ENCODE assay signal across 14 mouse cellular contexts in genomic region chr13:71372701-71373685, GRCm38 (mm10).
DNase-seq lines count a peak whose midpoint lies in the region; ATAC-seq and TF ChIP-seq lines count a peak whose summit lies in the region.
"Had no signal": no experiment of that assay in that cellular context is flagged by ENCODE, and none has a peak within 500 bp of the region (broad histone marks: within the 10 kb centered on the region; RNA-seq: fewer than 3 reads in every experiment).

No protein-coding gene starts in this region.

- 35% methylated on average over 10 of the region's 10 CpGs for WGBS in heart, adult 2 months
- 13% methylated on average over 10 of the region's 10 CpGs for WGBS in lung, postnatal 0 days
- WGBS in lung, adult 2 months = 17% methylated on average over 10 of the region's 10 CpGs
- 51% methylated on average over 10 of the region's 10 CpGs for WGBS in heart, embryonic 13.5 days
- 13% methylated on average over 10 of the region's 10 CpGs for WGBS in stomach, postnatal 0 days

- TF ChIP-seq POLR2A in heart, adult 2 months (IDR thresholded peaks at IDR 0.05; ENCODE audit: insufficient read depth, low read depth, low read length) = no peak
- TF ChIP-seq POLR2A in lung, adult 2 months (IDR thresholded peaks at IDR 0.05; ENCODE audit: borderline replicate concordance, extremely low read depth, low read depth, low read length) = no peak

- H3K9ac ChIP-seq in heart, adult 2 months (ENCODE audit: low read depth, low read length) = no peak overlapping the region
- H3K9ac ChIP-seq in lung, postnatal 0 days (replicated peaks; ENCODE audit: low read depth) = no peak overlapping the region
- H3K9ac ChIP-seq in heart, embryonic 13.5 days = no peak overlapping the region
- H3K9ac ChIP-seq in stomach, postnatal 0 days (ENCODE audit: low read length) = no peak overlapping the region

- TF ChIP-seq EP300 in heart, adult 2 months (IDR thresholded peaks at IDR 0.05; ENCODE audit: insufficient read depth, low read depth, low read length) = no peak
- TF ChIP-seq EP300 in lung, postnatal 0 days (IDR thresholded peaks at IDR 0.05) = no peak
- no peak for TF ChIP-seq EP300 in stomach, postnatal 0 days (optimal IDR thresholded peaks at IDR 0.05)

- intact Hi-C loops in heart, adult 2 months (cut with DNase I) = no loop called here

- no peak overlapping the region for H3K27ac ChIP-seq in heart, adult 2 months
- no peak overlapping the region for H3K27ac ChIP-seq in lung, postnatal 0 days (ENCODE audit: low read length)
- H3K27ac ChIP-seq in heart, embryonic 13.5 days (replicated peaks) = peak overlapping the region; percentile 70
- H3K27ac ChIP-seq in stomach, postnatal 0 days (replicated peaks) = peak overlapping the region; percentile 31
- H3K27ac ChIP-seq: gastrocnemius, adult 2 months had no signal

- H3K9me3 ChIP-seq in lung, postnatal 0 days (ENCODE audit: low read length) = no peaks in the 10 kb centered on the region
- no peaks in the 10 kb centered on the region for H3K9me3 ChIP-seq in heart, embryonic 13.5 days
- H3K9me3 ChIP-seq in stomach, postnatal 0 days (ENCODE audit: control insufficient read depth, low read length) = no peaks in the 10 kb centered on the region

- peak; percentile 29; the same call in 1 of the 2 replicates for ATAC-seq in lung, postnatal 0 days
- ATAC-seq in heart, embryonic 13.5 days (ENCODE audit: extremely low read depth, insufficient number of reproducible peaks, low FRiP score, low TSS enrichment) = no peak
- ATAC-seq in stomach, postnatal 0 days (ENCODE audit: low FRiP score, low TSS enrichment) = peak; percentile 24; the same call in 1 of the 2 replicates
- ATAC-seq in inflammation-experienced regulatory T-cells, adult 6 months = no peak
- ATAC-seq: Patski had no signal

- TF ChIP-seq CTCF in heart, adult 2 months (IDR thresholded peaks at IDR 0.05) = no peak
- TF ChIP-seq CTCF in lung, postnatal 0 days (IDR thresholded peaks at IDR 0.05) = no peak
- no peak for TF ChIP-seq CTCF in lung, adult 2 months (IDR thresholded peaks at IDR 0.05; ENCODE audit: insufficient read depth, low read length)
- no peak for TF ChIP-seq CTCF in stomach, postnatal 0 days (IDR thresholded peaks at IDR 0.05; ENCODE audit: low read depth)

- no peak overlapping the region; the same call in 1 of the 2 replicates for H3K4me2 ChIP-seq in lung, postnatal 0 days (replicated peaks; ENCODE audit: low read depth, low read length)
- peak overlapping the region; percentile 38 for H3K4me2 ChIP-seq in heart, embryonic 13.5 days
- H3K4me2 ChIP-seq in stomach, postnatal 0 days (replicated peaks; ENCODE audit: low read depth) = 0 out of 2 replicates have a peak overlapping the region, but pooled peaks have one; percentile 25

- H3K4me3 ChIP-seq in heart, adult 2 months = no peak overlapping the region
- H3K4me3 ChIP-seq in lung, postnatal 0 days (ENCODE audit: low read depth, low read length) = no peak overlapping the region
- H3K4me3 ChIP-seq in lung, adult 2 months (replicated peaks; ENCODE audit: extremely low read depth, low read depth, low read length) = no peak overlapping the region
- H3K4me3 ChIP-seq in heart, embryonic 13.5 days = no peak overlapping the region
- H3K4me3 ChIP-seq in stomach, postnatal 0 days (ENCODE audit: low read depth, low read length) = no peak overlapping the region
- H3K4me3 ChIP-seq: erythroblast, embryonic 14.5 days; gastrocnemius, adult 2 months had no signal

- peak; percentile 36 to 37 for DNase-seq in heart, adult 18-20 months
- DNase-seq in heart, adult 2 months = no peak
- peak; percentile 66 for DNase-seq in lung, postnatal 0 days (ENCODE audit: low spot score)
- DNase-seq in lung, adult 2 months = no peak
- no peak for DNase-seq in stomach, postnatal 0 days (ENCODE audit: low spot score)
- no peak for DNase-seq in cerebellum, postnatal 10 days
- DNase-seq: adrenal gland, postnatal 25 days; cerebellum, adult 18-20 months; gastrocnemius, adult 2 months; thymus, postnatal 36 days had no signal

- H3K79me2 ChIP-seq in heart, adult 2 months (replicated peaks; ENCODE audit: control insufficient read depth, insufficient read depth, low read length) = no peaks in the 10 kb centered on the region

- H3K27me3 ChIP-seq in heart, adult 2 months (ENCODE audit: control insufficient read depth, insufficient read depth, low read length) = no peaks in the 10 kb centered on the region
- H3K27me3 ChIP-seq in lung, postnatal 0 days (replicated peaks; ENCODE audit: insufficient read depth, low read length) = no peaks in the 10 kb centered on the region
- no peaks in the 10 kb centered on the region for H3K27me3 ChIP-seq in heart, embryonic 13.5 days (replicated peaks)
- no peaks in the 10 kb centered on the region for H3K27me3 ChIP-seq in stomach, postnatal 0 days (ENCODE audit: control insufficient read depth, insufficient read depth, low read length)
- H3K27me3 ChIP-seq: Patski had no signal

- H3K36me3 ChIP-seq in heart, adult 2 months (ENCODE audit: control insufficient read depth, insufficient read depth, low read length) = peaks cover 2% of the 10 kb centered on the region; the same call in 1 of the 2 replicates
- H3K36me3 ChIP-seq in lung, postnatal 0 days (ENCODE audit: insufficient read depth, low read length) = no peaks in the 10 kb centered on the region
- H3K36me3 ChIP-seq in heart, embryonic 13.5 days = no peaks in the 10 kb centered on the region
- H3K36me3 ChIP-seq in stomach, postnatal 0 days (ENCODE audit: control insufficient read depth, insufficient read depth, low read length) = no peaks in the 10 kb centered on the region

- H3K4me1 ChIP-seq in heart, adult 2 months (ENCODE audit: control insufficient read depth, insufficient read depth, low read length) = peaks cover 6% of the 10 kb centered on the region; the same call in 1 of the 2 replicates
- H3K4me1 ChIP-seq in lung, postnatal 0 days (ENCODE audit: insufficient read depth, low read depth, low read length) = no peaks in the 10 kb centered on the region
- H3K4me1 ChIP-seq in lung, adult 2 months (ENCODE audit: control insufficient read depth, insufficient read depth, low read length) = no peaks in the 10 kb centered on the region; the same call in 1 of the 2 replicates
- H3K4me1 ChIP-seq in heart, embryonic 13.5 days = peaks cover 17% of the 10 kb centered on the region
- no peaks in the 10 kb centered on the region; the same call in 1 of the 2 replicates for H3K4me1 ChIP-seq in stomach, postnatal 0 days (replicated peaks; ENCODE audit: control insufficient read depth, insufficient read depth)

Comparison
In these comparisons a context has a peak if more than half of its experiments do, and no peak if none do; other contexts are left out.
1. DNase-seq: peak in heart, adult 18-20 months (2 of 2) and lung, postnatal 0 days (single experiment); none in heart, adult 2 months (0 of 2), lung, adult 2 months (single experiment), stomach, postnatal 0 days (single experiment) and cerebellum, postnatal 10 days (0 of 2).
2. H3K27ac ChIP-seq: peak in heart, embryonic 13.5 days (single experiment) and stomach, postnatal 0 days (single experiment); none in heart, adult 2 months (single experiment) and lung, postnatal 0 days (single experiment).
3. ATAC-seq: peak in lung, postnatal 0 days (single experiment) and stomach, postnatal 0 days (single experiment); none in heart, embryonic 13.5 days (single experiment) and inflammation-experienced regulatory T-cells, adult 6 months (single experiment).